Mouse (Mus musculus): ENCODE results near the gene Aoc3. TPM values are rescaled to one million over a fixed set of nuclear protein-coding genes. Genes with fewer than 3 reads are reported as not detected.

The Aoc3 gene
- polyA plus RNA-seq, 1 experiment from 2014 or later: not detected

Other genes starting within 250 kb of the Aoc3 start
- 53.1 and 59.6 TPM in 2 replicates for gene Coasy, start 248.0 kb upstream of the Aoc3 start, polyA plus RNA-seq (2016; fragmentation: Nextera tagmentation; extraction: Ambion mirVana)
- 44.7 and 49.7 TPM in 2 replicates for gene Mlx, start 243.3 kb upstream of the Aoc3 start, polyA plus RNA-seq (2016; fragmentation: Nextera tagmentation; extraction: Ambion mirVana)
- 59.7 and 72.5 TPM in 2 replicates for gene Psmc3ip, start 235.2 kb upstream of the Aoc3 start, polyA plus RNA-seq (2016; fragmentation: Nextera tagmentation; extraction: Ambion mirVana)
- gene Retreg3, start 210.7 kb upstream of the Aoc3 start, polyA plus RNA-seq (2016; fragmentation: Nextera tagmentation; extraction: Ambion mirVana): 17.8 and 21.2 TPM in 2 replicates
- 136 and 141 TPM in 2 replicates for gene Tubg1, start 210.7 kb upstream of the Aoc3 start, polyA plus RNA-seq (2016; fragmentation: Nextera tagmentation; extraction: Ambion mirVana)
- gene Tubg2, start 174.7 kb upstream of the Aoc3 start, polyA plus RNA-seq (2016; fragmentation: Nextera tagmentation; extraction: Ambion mirVana): 2.8 and 4.8 TPM in 2 replicates
- gene Cntnap1, start 160.1 kb upstream of the Aoc3 start, polyA plus RNA-seq (2016; fragmentation: Nextera tagmentation; extraction: Ambion mirVana): 0.29 and 0.71 TPM in 2 replicates
- gene Plekhh3, start 159.3 kb upstream of the Aoc3 start, polyA plus RNA-seq (2016; fragmentation: Nextera tagmentation; extraction: Ambion mirVana): 5.8 and 11.8 TPM in 2 replicates
- 0.15 and 0.20 TPM in 2 replicates for gene Ccr10, start 155.2 kb upstream of the Aoc3 start, polyA plus RNA-seq (2016; fragmentation: Nextera tagmentation; extraction: Ambion mirVana)
- 13.1 TPM in 2 replicates for gene Ezh1, start 104.1 kb upstream of the Aoc3 start, polyA plus RNA-seq (2016; fragmentation: Nextera tagmentation; extraction: Ambion mirVana)
- gene Ramp2, start 84.6 kb upstream of the Aoc3 start, polyA plus RNA-seq (2016; fragmentation: Nextera tagmentation; extraction: Ambion mirVana): 63.9 and 72.3 TPM in 2 replicates
- gene Vps25, start 76.9 kb upstream of the Aoc3 start, polyA plus RNA-seq (2016; fragmentation: Nextera tagmentation; extraction: Ambion mirVana): 135 TPM in 2 replicates
- gene Wnk4, start 70.0 kb upstream of the Aoc3 start, polyA plus RNA-seq (2016; fragmentation: Nextera tagmentation; extraction: Ambion mirVana): 6.7 and 7.6 TPM in 2 replicates
- 0.95 and 1.9 TPM in 2 replicates for gene Cntd1, start 51.6 kb upstream of the Aoc3 start, polyA plus RNA-seq (2016; fragmentation: Nextera tagmentation; extraction: Ambion mirVana)
- gene Coa3, start 51.5 kb upstream of the Aoc3 start, polyA plus RNA-seq (2016; fragmentation: Nextera tagmentation; extraction: Ambion mirVana): 227 and 244 TPM in 2 replicates
- 153 and 166 TPM in 2 replicates for gene Becn1, start 28.3 kb upstream of the Aoc3 start, polyA plus RNA-seq (2016; fragmentation: Nextera tagmentation; extraction: Ambion mirVana)
- gene Psme3, start 14.4 kb upstream of the Aoc3 start, polyA plus RNA-seq (2016; fragmentation: Nextera tagmentation; extraction: Ambion mirVana): 166 and 190 TPM in 2 replicates
- gene Aoc2, start 5.5 kb upstream of the Aoc3 start, polyA plus RNA-seq (2016; fragmentation: Nextera tagmentation; extraction: Ambion mirVana): 1.5 and 2.1 TPM in 2 replicates
- gene G6pc, start 37.0 kb downstream of the Aoc3 start, polyA plus RNA-seq (2016; fragmentation: Nextera tagmentation; extraction: Ambion mirVana): not detected in 2 replicates
- 91.4 and 99.8 TPM in 2 replicates for gene Aarsd1, start 87.0 kb downstream of the Aoc3 start, polyA plus RNA-seq (2016; fragmentation: Nextera tagmentation; extraction: Ambion mirVana)
- gene Gm27029, start 94.2 kb downstream of the Aoc3 start, polyA plus RNA-seq (2016; fragmentation: Nextera tagmentation; extraction: Ambion mirVana): 9.4 and 10.2 TPM in 2 replicates
- 20.5 and 25.3 TPM in 2 replicates for gene Rundc1, start 94.5 kb downstream of the Aoc3 start, polyA plus RNA-seq (2016; fragmentation: Nextera tagmentation; extraction: Ambion mirVana)
- 4.0 and 4.5 TPM in 2 replicates for gene Ptges3l, start 94.7 kb downstream of the Aoc3 start, polyA plus RNA-seq (2016; fragmentation: Nextera tagmentation; extraction: Ambion mirVana)
- 414 and 455 TPM in 2 replicates for gene Rpl27, start 111.7 kb downstream of the Aoc3 start, polyA plus RNA-seq (2016; fragmentation: Nextera tagmentation; extraction: Ambion mirVana)
- gene Ifi35, start 117.8 kb downstream of the Aoc3 start, polyA plus RNA-seq (2016; fragmentation: Nextera tagmentation; extraction: Ambion mirVana): 3.5 and 3.6 TPM in 2 replicates
- gene Rnd2, start 134.4 kb downstream of the Aoc3 start, polyA plus RNA-seq (2016; fragmentation: Nextera tagmentation; extraction: Ambion mirVana): 97.9 and 208 TPM in 2 replicates
- 61.1 and 108 TPM in 2 replicates for gene Vat1, start 135.6 kb downstream of the Aoc3 start, polyA plus RNA-seq (2016; fragmentation: Nextera tagmentation; extraction: Ambion mirVana)
- 16.1 and 25.3 TPM in 2 replicates for gene Brca1, start 221.3 kb downstream of the Aoc3 start, polyA plus RNA-seq (2016; fragmentation: Nextera tagmentation; extraction: Ambion mirVana)
- gene Nbr1, start 221.5 kb downstream of the Aoc3 start, polyA plus RNA-seq (2016; fragmentation: Nextera tagmentation; extraction: Ambion mirVana): 71.0 and 81.8 TPM in 2 replicates

All from hindbrain, embryonic 10.5 days (tissue).